In genomic region chrX:151802956-151803776, GRCm38 (mm10) we compare ENCODE assay signal across 8 mouse cellular contexts. TPM values are rescaled to one million over a fixed set of nuclear protein-coding genes. Genes with fewer than 3 reads are reported as not detected.
DNase-seq lines count a peak whose midpoint lies in the region; ATAC-seq and TF ChIP-seq lines count a peak whose summit lies in the region.

No protein-coding gene starts in this region.

- peak overlapping the region; percentile 95 for H3K4me3 ChIP-seq in bone marrow, adult 2 months (replicated peaks; ENCODE audit: control insufficient read depth, low read depth, low read length)
- peak overlapping the region; percentile 57 for H3K4me3 ChIP-seq in embryonic facial prominence, embryonic 15.5 days (replicated peaks)
- H3K4me3 ChIP-seq in limb, embryonic 14.5 days (replicated peaks; ENCODE audit: low read length), result peak overlapping the region; percentile 55
- H3K4me3 ChIP-seq in midbrain, postnatal 0 days (ENCODE audit: low read depth, low read length), result peak overlapping the region; percentile 48

- H3K27me3 ChIP-seq in embryonic facial prominence, embryonic 15.5 days, result no peaks in the 10 kb centered on the region
- H3K27me3 ChIP-seq in limb, embryonic 14.5 days (ENCODE audit: control insufficient read depth, insufficient read depth, low read length), result no peaks in the 10 kb centered on the region
- no peaks in the 10 kb centered on the region for H3K27me3 ChIP-seq in midbrain, postnatal 0 days (ENCODE audit: insufficient read depth, low read length)

- H3K9me3 ChIP-seq in embryonic facial prominence, embryonic 15.5 days (replicated peaks), result no peaks in the 10 kb centered on the region
- no peaks in the 10 kb centered on the region for H3K9me3 ChIP-seq in limb, embryonic 14.5 days (ENCODE audit: control insufficient read depth, low read length)
- H3K9me3 ChIP-seq in midbrain, postnatal 0 days (ENCODE audit: low read length), result peaks cover 4% of the 10 kb centered on the region; the same call in 1 of the 2 replicates

- peak; percentile 76; the same call in 1 of the 2 replicates for TF ChIP-seq POLR2A in bone marrow, adult 2 months (IDR thresholded peaks at IDR 0.05; ENCODE audit: borderline replicate concordance, control insufficient read depth, low read depth, low read length)
- 0 out of 2 replicates have a peak, but pooled peaks have one; percentile 48 for TF ChIP-seq POLR2A in limb, embryonic 14.5 days (IDR thresholded peaks at IDR 0.05; ENCODE audit: borderline replicate concordance, extremely low read depth, insufficient read depth, insufficient read length)

- DNase-seq in 416B (ENCODE audit: low read depth), result peak; percentile 99
- DNase-seq in heart, adult 8-10 months (ENCODE audit: low spot score), result peak; percentile 95
- peak; percentile 98 for DNase-seq in kidney, adult 9 months
- peak; percentile 97 for DNase-seq in limb, embryonic 14.5 days (ENCODE audit: low spot score)
- DNase-seq in midbrain, postnatal 0 days (ENCODE audit: low spot score), result peak; percentile 98
- peak; percentile 81 to 88 for DNase-seq in spleen, postnatal 14 days (ENCODE audit: low spot score in 2 of 2)

- H3K9ac ChIP-seq in embryonic facial prominence, embryonic 15.5 days, result peak overlapping the region; percentile 48
- peak overlapping the region; percentile 70 for H3K9ac ChIP-seq in limb, embryonic 14.5 days (ENCODE audit: low read depth, low read length, severe bottlenecking)
- H3K9ac ChIP-seq in midbrain, postnatal 0 days (replicated peaks; ENCODE audit: low read length, poor library complexity, severe bottlenecking), result peak overlapping the region; percentile 64

- H3K27ac ChIP-seq in bone marrow, adult 2 months (ENCODE audit: control insufficient read depth, insufficient read depth, low read depth, low read length, poor library complexity), result peak overlapping the region; percentile 95
- peak overlapping the region; percentile 94 for H3K27ac ChIP-seq in embryonic facial prominence, embryonic 15.5 days (replicated peaks)
- peak overlapping the region; percentile 94 for H3K27ac ChIP-seq in limb, embryonic 14.5 days (replicated peaks; ENCODE audit: low read depth, low read length)
- H3K27ac ChIP-seq in midbrain, postnatal 0 days (ENCODE audit: low read depth, low read length), result peak overlapping the region; percentile 91

- peak overlapping the region; percentile 54 for H3K4me2 ChIP-seq in embryonic facial prominence, embryonic 15.5 days (replicated peaks)
- peak overlapping the region; percentile 53 for H3K4me2 ChIP-seq in limb, embryonic 14.5 days (replicated peaks; ENCODE audit: low read depth, low read length, severe bottlenecking)
- peak overlapping the region; percentile 57 for H3K4me2 ChIP-seq in midbrain, postnatal 0 days (ENCODE audit: low read depth, low read length, poor library complexity, severe bottlenecking)

- WGBS in bone marrow, adult 2 months, result 10% methylated on average over 76 of the region's 77 CpGs
- 16% methylated on average over 77 of the region's 77 CpGs for WGBS in embryonic facial prominence, embryonic 15.5 days
- 19% methylated on average over 63 of the region's 77 CpGs for WGBS in limb, embryonic 14.5 days
- WGBS in midbrain, postnatal 0 days, result 30% methylated on average over 75 of the region's 77 CpGs

- H3K36me3 ChIP-seq in embryonic facial prominence, embryonic 15.5 days, result no peaks in the 10 kb centered on the region
- H3K36me3 ChIP-seq in limb, embryonic 14.5 days (ENCODE audit: control insufficient read depth, insufficient read depth, low read length), result no peaks in the 10 kb centered on the region
- H3K36me3 ChIP-seq in midbrain, postnatal 0 days (ENCODE audit: insufficient read depth, low read length), result no peaks in the 10 kb centered on the region

- no peaks in the 10 kb centered on the region for H3K4me1 ChIP-seq in bone marrow, adult 2 months (ENCODE audit: control insufficient read depth, insufficient read depth, low read length)
- no peaks in the 10 kb centered on the region for H3K4me1 ChIP-seq in embryonic facial prominence, embryonic 15.5 days
- H3K4me1 ChIP-seq in limb, embryonic 14.5 days (ENCODE audit: control insufficient read depth, insufficient read depth, low read length), result no peaks in the 10 kb centered on the region
- no peaks in the 10 kb centered on the region for H3K4me1 ChIP-seq in midbrain, postnatal 0 days (ENCODE audit: insufficient read depth, low read length)

- ATAC-seq in embryonic facial prominence, embryonic 15.5 days (ENCODE audit: insufficient number of reproducible peaks, low FRiP score, low TSS enrichment, low read depth), result peak; percentile 91
- ATAC-seq in limb, embryonic 14.5 days (ENCODE audit: low FRiP score, low read depth), result peak; percentile 93
- peak; percentile 92 for ATAC-seq in midbrain, postnatal 0 days (ENCODE audit: low FRiP score)

- no peak for TF ChIP-seq CTCF in bone marrow, adult 2 months (IDR thresholded peaks at IDR 0.05; ENCODE audit: control insufficient read depth, insufficient read depth, low read length)
- TF ChIP-seq CTCF in midbrain, postnatal 0 days (IDR thresholded peaks at IDR 0.05), result no peak

RNA-seq across cellular contexts. Expression of gene Huwe1, which starts 2.6 kb away (rescaled TPM):
- polyA plus RNA-seq in bone marrow, adult 2 months (2011; ENCODE audit: insufficient read depth, insufficient read length, low replicate concordance, missing spikeins), result 38.6 and 63.3 TPM in 2 replicates
- polyA plus RNA-seq in embryonic facial prominence, embryonic 15.5 days (2015; fragmentation: Nextera tagmentation; extraction: Ambion mirVana), result 35.6 and 45.4 TPM in 2 replicates
- total RNA-seq in heart, adult 8-10 months (2022), result 100 to 1,000 TPM; 157 to 200 (median 175) TPM
- polyA plus RNA-seq in limb, embryonic 14.5 days (2012; rRNA removed), result 112 and 125 TPM in 2 replicates
- 53.5 and 62.2 TPM in 2 replicates for polyA plus RNA-seq in limb, embryonic 14.5 days (2014; fragmentation: Nextera tagmentation; extraction: Ambion mirVana)
- total RNA-seq in midbrain, postnatal 0 days (2014; rRNA removed), result 145 and 197 TPM in 2 replicates
- 35.5 and 37.5 TPM in 2 replicates for polyA plus RNA-seq in midbrain, postnatal 0 days (2015; fragmentation: Nextera tagmentation; extraction: Ambion mirVana)

Comparison
In these comparisons a context has a peak if more than half of its experiments do, and no peak if none do; other contexts are left out.
1. Peak in every context shown above with its lines: DNase-seq, ATAC-seq, H3K4me3 ChIP-seq and H3K27ac ChIP-seq.